Mouse (Mus musculus) hindbrain, postnatal 0 days (tissue): ENCODE measurements around the gene Bmp8a. TPM values are rescaled to one million over a fixed set of nuclear protein-coding genes. Genes with fewer than 3 reads are reported as not detected.
A peak's percentile ranks its signal among the peaks of the same experiment; 100 is the strongest.
"Not testable (repeated sequence)": the region's sequence is repeated elsewhere in the genome, so short reads cannot be mapped to it uniquely, and the experiment has no call there.

Source experiments
- ATAC-seq: fragments of 200-750 bp; cut with Nextera tagmentation; 2 replicates; pipeline ENCODE4 v1.8.0; 2017; ENCODE audit warnings: mild to moderate bottlenecking, moderate TSS enrichment, moderate library complexity
- DNase-seq: peaks from one replicate; pipeline ENCODE4 v3.0.0-alpha.2; 2015; ENCODE audit warnings: low spot score
- H3K27ac ChIP-seq: fragments of 300-500 bp; sonication (generic); 2 replicates; pipeline ENCODE4 v1.5.1; 2014; ENCODE audit warnings: mild to moderate bottlenecking
- H3K27me3 ChIP-seq: fragments of 300-500 bp; sonication (generic); 2 replicates; pipeline ENCODE4 v1.6.1; 2014; ENCODE audit warnings: low read length, mixed read lengths; ENCODE audit not compliant: insufficient read depth
- H3K36me3 ChIP-seq: fragments of 300-500 bp; sonication (generic); 2 replicates; pipeline ENCODE4 v1.6.1; 2014; ENCODE audit warnings: low read length, mixed read lengths; ENCODE audit not compliant: insufficient read depth
- H3K4me1 ChIP-seq: fragments of 300-500 bp; sonication (generic); 2 replicates; pipeline ENCODE4 v1.6.1; 2014; ENCODE audit warnings: antibody characterized with exemption, low read length, mixed read lengths; ENCODE audit not compliant: insufficient read depth
- H3K4me2 ChIP-seq: fragments of 300-500 bp; sonication (generic); 2 replicates; pipeline ENCODE4 v1.6.1; 2014; ENCODE audit warnings: low read depth, mild to moderate bottlenecking, low read length, moderate library complexity, mixed read lengths
- H3K4me3 ChIP-seq: fragments of 300-500 bp; sonication (generic); 2 replicates; pipeline ENCODE4 v1.5.1; 2014; ENCODE audit warnings: low read length
- H3K9ac ChIP-seq: fragments of 300-500 bp; sonication (generic); replicated peaks from 2 replicates; pipeline ENCODE4 v1.6.1; 2014; ENCODE audit warnings: mild to moderate bottlenecking, low read length, moderate library complexity, mixed read lengths
- H3K9me3 ChIP-seq: fragments of 300-500 bp; sonication (generic); 2 replicates; pipeline ENCODE4 v1.6.1; 2016; ENCODE audit warnings: low read length, mixed read lengths
- CTCF ChIP-seq: IDR thresholded peaks from 2 replicates; pipeline ENCODE4 v1.5.1; 2016; ENCODE audit warnings: antibody characterized with exemption, control low read depth, low read depth
- WGBS: fragments of 180-500 bp; shearing (Covaris S2); extraction: QIAGEN DNeasy Blood & Tissue Kit; methylation state at CpG from one replicate; pipeline ENCODE4 v1.1.7; 2014; 5-methylcytosine and 5-hydroxymethylcytosine counted together
- polyA plus RNA-seq: library from polyadenylated mRNA; unstranded; fragments of >200 nt; fragmentation: Nextera tagmentation; extraction: Ambion mirVana; gene quantifications from 2 replicates; pipeline ENCODE4 v1.2.1, GENCODE M21; 2015
- total RNA-seq: library from RNA; depleted of rRNA; stranded (reverse); fragments of >200 nt; gene quantifications from 2 replicates; pipeline ENCODE4 v1.2.3, GENCODE M21; 2014

Gene Bmp8a
- total and polyA plus RNA-seq, 2 experiments from 2014 or later: 0.10 to 0.44 TPM

DNA sequence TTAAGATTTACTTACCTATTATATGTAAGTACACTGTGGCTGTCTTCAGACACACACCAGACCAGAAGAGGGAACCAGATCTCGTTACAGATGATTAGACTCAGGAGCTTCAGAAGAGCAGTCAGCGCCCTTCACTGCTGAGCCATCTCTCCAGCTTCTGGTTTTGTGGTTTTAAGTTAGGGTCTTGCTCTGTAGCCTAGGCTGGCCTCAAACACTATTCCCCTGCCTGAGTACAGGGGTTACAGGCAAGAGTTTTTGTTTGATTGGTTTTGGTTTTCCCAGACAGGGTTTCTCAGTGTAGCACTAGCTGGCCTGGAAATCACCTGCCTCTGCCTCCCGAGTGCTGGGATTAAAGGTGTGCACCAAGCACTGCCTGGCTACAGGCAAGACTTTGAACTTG is 50.7 kb downstream of the Bmp8a start:
- no peaks in the 10 kb centered on the region for H3K9me3 ChIP-seq
- ATAC-seq: no peak
- no peaks in the 10 kb centered on the region for H3K27me3 ChIP-seq
- H3K9ac ChIP-seq: no peak overlapping the region
- H3K27ac ChIP-seq: no peak overlapping the region
- peaks cover 72% of the 10 kb centered on the region for H3K36me3 ChIP-seq
- no peak overlapping the region for H3K4me2 ChIP-seq
- no peak overlapping the region for H3K4me3 ChIP-seq
- 87% methylated on average over 3 of the region's 3 CpGs for WGBS
- DNase-seq: no peak
- H3K4me1 ChIP-seq: no peaks in the 10 kb centered on the region
- TF ChIP-seq CTCF: no peak

DNA sequence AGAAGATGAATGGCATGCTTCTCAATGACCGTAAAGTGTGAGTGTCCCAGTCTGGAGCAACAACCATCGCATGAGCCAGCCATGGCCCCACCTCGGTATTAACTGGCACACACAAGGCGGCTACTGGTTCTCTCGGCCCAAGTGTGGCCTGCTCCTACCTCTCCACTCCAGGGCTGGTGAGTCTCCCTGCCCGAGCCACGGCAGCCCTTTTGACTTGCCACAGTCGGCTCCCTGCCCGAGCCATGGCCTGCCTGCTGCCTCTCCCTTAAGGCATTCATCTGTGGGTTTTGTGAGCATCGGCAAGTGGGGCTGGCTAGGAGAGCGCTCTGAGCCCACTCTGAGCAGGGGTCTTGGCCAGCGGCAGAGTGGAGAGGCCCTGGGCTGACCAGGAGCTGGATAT is 54.0 kb downstream of the Bmp8a start:
- TF ChIP-seq CTCF: no peak
- ATAC-seq (no peak), DNase-seq (no peak)
- H3K27me3 ChIP-seq: no peaks in the 10 kb centered on the region
- H3K9ac ChIP-seq: no peak overlapping the region
- H3K4me2 ChIP-seq: no peak overlapping the region
- peaks cover 48% of the 10 kb centered on the region for H3K36me3 ChIP-seq
- no peak overlapping the region for H3K27ac ChIP-seq
- H3K4me3 ChIP-seq: no peak overlapping the region
- WGBS: 90% methylated on average over 12 of the region's 12 CpGs
- peaks cover 19% of the 10 kb centered on the region for H3K4me1 ChIP-seq
- H3K9me3 ChIP-seq: no peaks in the 10 kb centered on the region

DNA sequence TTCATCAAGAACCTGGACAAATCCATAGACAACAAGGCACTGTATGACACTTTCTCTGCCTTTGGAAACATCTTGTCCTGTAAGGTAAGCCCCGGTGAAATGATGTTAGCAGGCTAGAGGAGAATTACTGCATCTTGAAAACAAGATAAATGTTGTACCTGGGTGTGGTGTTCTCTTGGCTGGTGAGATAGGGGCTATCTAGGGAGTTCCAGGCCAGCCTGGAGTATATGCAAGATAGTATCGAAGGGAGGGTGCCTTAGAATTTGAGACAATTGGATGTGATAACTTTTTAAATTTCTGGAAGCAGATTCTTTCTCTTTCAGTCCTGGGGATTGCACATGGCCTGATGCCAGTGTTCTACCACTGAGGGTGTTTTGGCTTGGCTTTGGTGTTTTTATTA is 56.3 kb downstream of the Bmp8a start:
- Histone ChIP-seq H3K4me1 (peaks cover 22% of the 10 kb centered on the region), H3K9ac (no peak overlapping the region), H3K27me3 (no peaks in the 10 kb centered on the region), H3K9me3 (no peaks in the 10 kb centered on the region), H3K4me2 (no peak overlapping the region), H3K4me3 (no peak overlapping the region), H3K27ac (no peak overlapping the region), H3K36me3 (peaks cover 30% of the 10 kb centered on the region)
- TF ChIP-seq CTCF: no peak
- DNase-seq: no peak
- ATAC-seq: no peak
- WGBS: 94% methylated on average over 2 of the region's 2 CpGs

DNA sequence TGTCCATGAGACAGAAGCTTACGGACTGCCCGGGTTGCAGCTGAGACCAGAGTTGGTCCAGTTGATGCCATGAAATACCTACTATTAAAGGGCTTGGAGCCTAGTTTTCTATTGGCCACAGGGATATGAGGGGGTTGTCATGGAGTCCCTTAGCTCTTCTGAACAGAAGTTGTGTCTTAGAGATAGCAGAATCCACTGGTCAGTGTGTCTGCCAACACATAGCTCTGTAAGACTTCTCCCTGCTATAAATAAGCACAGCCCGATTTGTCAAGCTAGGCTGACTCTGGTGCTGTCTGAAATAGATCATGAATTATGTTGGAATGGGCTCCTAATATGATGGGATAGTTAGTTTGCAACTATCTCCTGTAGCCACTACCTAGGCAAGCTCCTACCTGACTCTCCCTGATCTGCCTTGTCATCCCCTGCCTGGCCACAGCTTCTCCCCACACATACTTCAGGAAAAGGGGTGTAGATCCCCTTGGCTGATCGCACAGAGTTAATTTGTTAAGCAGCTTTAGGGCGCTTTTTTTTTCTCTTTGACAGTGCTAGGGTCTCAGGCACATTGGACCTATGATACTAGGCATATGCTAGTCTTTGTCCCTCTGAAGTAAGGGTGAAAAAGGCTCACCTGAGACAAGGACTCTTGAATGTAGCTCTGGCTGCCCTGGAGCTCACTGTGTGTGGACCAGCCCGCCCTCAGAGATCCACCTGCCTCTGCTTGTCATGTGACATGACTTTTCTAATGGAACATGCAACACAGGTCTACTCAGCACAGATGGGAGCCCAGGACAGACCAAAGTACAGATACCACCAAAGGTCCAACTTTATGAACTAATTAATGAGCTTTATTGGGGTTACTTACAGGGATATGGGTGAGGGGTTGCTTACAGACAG is 58.1 kb downstream of the Bmp8a start:
- Histone ChIP-seq H3K4me3 (peak overlapping the region; percentile 54; the same call in 1 of the 2 replicates), H3K36me3 (peaks cover 18% of the 10 kb centered on the region), H3K27ac (no peak overlapping the region), H3K27me3 (no peaks in the 10 kb centered on the region), H3K9ac (no peak overlapping the region), H3K9me3 (no peaks in the 10 kb centered on the region), H3K4me2 (peak overlapping the region; percentile 70), H3K4me1 (peaks cover 22% of the 10 kb centered on the region)
- DNase-seq (no peak), ATAC-seq (no peak)
- WGBS: 74% methylated on average over 6 of the region's 6 CpGs
- TF ChIP-seq CTCF: no peak

DNA sequence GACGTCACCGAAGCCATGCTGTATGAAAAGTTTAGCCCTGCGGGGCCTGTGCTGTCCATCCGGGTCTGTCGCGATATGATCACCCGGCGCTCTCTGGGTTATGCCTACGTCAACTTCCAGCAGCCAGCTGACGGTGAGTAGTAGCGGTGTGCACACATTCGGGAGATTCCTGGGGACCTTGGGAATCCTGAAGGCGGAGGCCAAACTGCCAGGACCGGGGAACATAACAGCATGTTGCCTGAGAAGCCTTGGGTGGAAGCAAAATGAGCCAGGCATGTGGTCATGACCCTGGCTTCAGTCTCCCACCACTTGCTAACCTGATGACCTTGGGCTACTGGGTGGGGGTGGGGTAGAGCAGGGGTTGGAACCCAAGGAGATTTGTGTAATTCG is 59.4 kb downstream of the Bmp8a start:
- H3K36me3 ChIP-seq, H3K9me3 ChIP-seq, H3K27ac ChIP-seq, H3K27me3 ChIP-seq: not testable (repeated sequence)
- peak; percentile 13 for DNase-seq
- Histone ChIP-seq H3K4me3 (peak overlapping the region; percentile 54), H3K4me1 (peaks cover 22% of the 10 kb centered on the region), H3K9ac (peak overlapping the region; percentile 43; the same call in 1 of the 2 replicates), H3K4me2 (peak overlapping the region; percentile 70)
- WGBS: 3% methylated on average over 10 of the region's 15 CpGs
- peak; percentile 30; the same call in 1 of the 2 replicates for ATAC-seq

DNA sequence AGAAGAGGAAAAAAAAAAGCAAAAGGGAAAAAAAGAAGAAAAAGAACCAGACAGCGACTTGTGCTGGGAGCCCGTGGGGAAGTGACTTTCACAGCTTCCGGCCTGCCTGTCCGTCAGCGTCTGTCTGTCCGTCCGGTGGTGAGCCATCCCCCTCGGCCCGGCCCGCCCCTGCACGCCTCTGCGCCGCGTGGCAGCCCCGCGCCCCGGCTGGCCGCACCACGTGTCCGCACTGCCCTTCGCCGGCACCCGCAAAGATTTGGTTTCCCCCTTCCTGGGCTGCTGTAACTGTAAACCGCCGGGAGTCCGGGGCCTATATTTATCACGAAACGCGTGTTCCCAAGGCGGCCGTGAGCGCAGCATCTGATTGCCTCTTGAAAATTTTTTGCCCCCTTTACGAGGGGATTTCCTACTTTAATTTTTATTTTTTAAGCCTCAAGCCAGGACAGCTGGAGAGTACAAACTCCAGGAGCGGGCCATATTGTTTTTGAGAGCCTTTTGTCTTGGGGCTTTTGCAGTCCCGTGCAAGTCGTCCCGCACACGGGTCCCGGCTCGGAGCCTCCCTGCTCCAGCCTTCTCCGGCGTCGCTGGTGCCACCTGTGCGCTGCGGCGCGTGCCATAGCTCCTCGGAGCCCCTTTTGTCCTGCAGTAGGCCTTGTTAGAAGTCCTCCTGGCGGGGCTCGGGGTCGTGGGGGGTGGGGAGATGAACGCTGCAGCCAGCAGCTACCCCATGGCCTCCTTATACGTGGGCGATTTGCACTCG is 60.0 kb downstream of the Bmp8a start:
- not testable (repeated sequence) for H3K36me3 ChIP-seq, H3K27me3 ChIP-seq, H3K9me3 ChIP-seq, H3K27ac ChIP-seq
- peak overlapping the region; percentile 70 for H3K4me2 ChIP-seq
- peak overlapping the region; percentile 54 for H3K4me3 ChIP-seq
- under 1% methylated on average over 37 of the region's 55 CpGs for WGBS
- H3K9ac ChIP-seq: peak overlapping the region; percentile 49; the same call in 1 of the 2 replicates
- peak; percentile 15 for DNase-seq
- ATAC-seq: peak; percentile 70
- peaks cover 22% of the 10 kb centered on the region for H3K4me1 ChIP-seq
